ENCODE assay signal across 7 mouse cellular contexts in the genomic region with DNA sequence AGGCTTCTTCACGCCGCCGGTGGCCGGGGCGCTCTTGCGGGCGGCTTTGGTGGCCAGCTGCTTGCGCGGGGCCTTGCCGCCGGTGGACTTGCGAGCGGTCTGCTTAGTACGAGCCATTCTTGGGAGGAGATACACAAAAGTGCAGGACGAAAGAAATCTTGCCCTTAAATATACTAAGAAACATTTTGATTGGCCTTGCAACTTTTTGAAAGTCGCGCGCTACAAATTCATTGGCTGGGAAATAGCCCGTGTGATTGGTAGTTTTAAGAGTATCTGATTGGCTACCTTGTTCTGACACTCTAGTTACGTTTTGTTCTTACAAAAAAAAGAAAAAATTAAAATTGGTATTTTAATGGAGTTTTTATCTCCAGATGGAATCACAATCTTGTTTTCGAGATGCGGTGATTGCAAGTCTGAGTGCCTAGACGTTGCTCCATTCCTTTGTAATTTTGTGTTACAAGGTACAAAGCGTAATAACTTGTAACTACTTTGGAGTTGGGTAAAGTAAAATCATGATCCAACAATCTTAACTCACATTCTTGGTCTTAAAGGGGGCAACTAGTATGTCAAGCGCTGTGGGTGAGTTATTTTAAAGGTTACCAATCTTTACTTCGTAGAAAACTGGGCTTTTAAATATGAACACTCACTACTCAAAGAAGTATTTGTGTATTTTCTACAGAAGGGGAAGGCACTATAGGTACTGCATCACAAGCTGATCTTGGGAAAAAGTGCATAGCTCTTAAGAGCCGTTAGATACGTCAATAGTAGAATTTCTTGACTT. TPM values are rescaled to one million over a fixed set of nuclear protein-coding genes. Genes with fewer than 3 reads are reported as not detected.
DNase-seq lines count a peak whose midpoint lies in the region; ATAC-seq lines count a peak whose summit lies in the region.

A gene (minus strand): TSS at position 222 of the 781 bp plus-strand sequence.

- under 1% methylated on average over 27 of the region's 28 CpGs for WGBS in midbrain, embryonic 10.5 days

- ATAC-seq in inflammation-experienced regulatory T-cells, adult 6 months, result peak; percentile 70

- H3K9me3 ChIP-seq in midbrain, embryonic 10.5 days (replicated peaks), result no peaks in the 10 kb centered on the region

- H3K27me3 ChIP-seq in midbrain, embryonic 10.5 days (ENCODE audit: low read depth, poor library complexity, severe bottlenecking), result no peaks in the 10 kb centered on the region

- peak within 1 kb of the TSS; percentile 59 for H3K4me3 ChIP-seq in midbrain, embryonic 10.5 days

- H3K27ac ChIP-seq in midbrain, embryonic 10.5 days (replicated peaks), result peak within 1 kb of the TSS; percentile 97

- no peaks in the 10 kb centered on the region for H3K36me3 ChIP-seq in midbrain, embryonic 10.5 days

- intact Hi-C loops in gastrocnemius, postnatal 14 days (cut with DNase I; ENCODE audit: low total_unique reads), result no loop called here
- intact Hi-C loops in left cerebral cortex, postnatal 36 days (cut with DNase I), result loop anchor here (5.0 kb wide), 1 partner anchor 1703 kb away; a partner anchor contains a TSS

- peak; percentile 72 for DNase-seq in adrenal gland, adult 8-10 months
- DNase-seq in embryo, embryonic 10.5 days (ENCODE audit: low spot score), result peak; percentile 94
- peak; percentile 71 for DNase-seq in gastrocnemius, postnatal 14 days
- DNase-seq in left cerebral cortex, postnatal 36 days (ENCODE audit: low spot score in 2 of 2), result peak; percentile 70 to 84
- peak; percentile 82 for DNase-seq in midbrain, embryonic 10.5 days (ENCODE audit: low spot score)
- DNase-seq in spleen, adult 12 weeks (ENCODE audit: low spot score), result peak; percentile 80

- peaks cover 41% of the 10 kb centered on the region for H3K4me1 ChIP-seq in midbrain, embryonic 10.5 days

RNA-seq across cellular contexts. Expression of the gene that starts here (rescaled TPM):
- 10 to 100 TPM in 1 of 4 experiments, 1 to 10 TPM in 3; 4.3 to 10.9 (median 7.4) TPM for total RNA-seq in adrenal gland, adult 8-10 months (2022)
- total RNA-seq in gastrocnemius, postnatal 14 days (2021), result 10 to 100 TPM; 31.6 to 33.2 TPM
- 1 to 10 TPM in 1 of 3 experiments, not detected in 2; 2.5 TPM for polyA plus RNA-seq in inflammation-experienced regulatory T-cells, adult 6 months (2017; shearing (Covaris generic))
- 1 to 10 TPM; 1.9 to 2.6 TPM for total RNA-seq in left cerebral cortex, postnatal 36 days (2021)
- polyA plus RNA-seq in midbrain, embryonic 10.5 days (2016; fragmentation: Nextera tagmentation; extraction: Ambion mirVana), result 7.3 and 9.5 TPM in 2 replicates

Comparison
In these comparisons a context has a peak if more than half of its experiments do, and no peak if none do; other contexts are left out.
1. Peak in every context shown above with its lines: DNase-seq, ATAC-seq, H3K4me3 ChIP-seq and H3K27ac ChIP-seq.